Mouse (Mus musculus): ENCODE data around the gene Olfr690.
"Not testable (repeated sequence)": the region's sequence is repeated elsewhere in the genome, so short reads cannot be mapped to it uniquely, and the experiment has no call there.

Gene Olfr690

DNA sequence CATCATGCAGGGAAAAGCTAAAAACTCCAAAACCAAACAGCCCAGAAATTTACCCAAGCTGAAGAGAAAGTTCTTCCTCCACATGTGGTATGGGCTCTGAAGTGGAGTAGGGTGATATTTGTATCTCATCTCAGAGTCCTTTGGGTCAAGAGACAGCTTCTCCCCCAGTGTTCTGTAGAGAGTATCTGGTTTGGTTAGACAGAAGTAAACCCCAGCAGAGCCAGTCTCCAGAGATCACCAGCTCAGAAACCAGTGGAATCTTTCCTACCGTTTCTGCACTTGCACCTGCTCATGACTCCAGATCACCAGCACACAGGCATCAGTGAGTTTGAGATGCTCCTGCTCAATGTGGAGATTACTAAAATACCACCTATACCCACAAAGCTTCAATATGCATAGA lies at the start of gene Olfr690:
Olfr690 (minus strand) TSS at position 101 of the 400 bp plus-strand sequence.
- no peak for DNase-seq (ENCODE audit: low read depth)

- no peak for DNase-seq (ENCODE audit: low read depth)
Observed at GRCm38 (mm10) chr7:105380329-105380728, 46.4 kb upstream of the Olfr690 start.

DNA sequence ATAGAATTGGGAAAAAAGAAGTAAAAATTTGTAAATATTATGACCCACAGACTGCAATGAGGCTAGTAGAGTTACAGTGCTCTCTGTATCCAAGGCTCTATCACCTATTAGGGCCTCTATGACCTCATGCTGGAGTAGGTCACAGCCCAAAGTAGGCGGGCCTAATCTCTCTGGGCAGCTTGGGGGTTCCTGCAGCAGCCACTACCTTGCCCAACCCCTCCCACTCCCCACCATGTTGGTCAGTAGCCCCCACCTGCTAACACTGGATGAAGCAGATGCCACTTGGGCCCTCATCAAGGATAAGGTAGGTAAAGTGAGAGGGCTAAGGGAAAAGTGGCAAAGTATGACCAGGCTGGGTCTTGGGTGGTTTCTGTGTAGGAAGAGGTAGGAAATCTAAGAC lies 41.0 kb upstream of the Olfr690 start, which contains the start of gene Gm5901:
Gm5901 (plus strand) TSS at position 173 of the 400 bp plus-strand sequence.
- no peak for DNase-seq (ENCODE audit: low read depth)

- no peak for DNase-seq (ENCODE audit: low read depth)
Observed at GRCm38 (mm10) chr7:105373976-105374375, 40.1 kb upstream of the Olfr690 start.

DNA sequence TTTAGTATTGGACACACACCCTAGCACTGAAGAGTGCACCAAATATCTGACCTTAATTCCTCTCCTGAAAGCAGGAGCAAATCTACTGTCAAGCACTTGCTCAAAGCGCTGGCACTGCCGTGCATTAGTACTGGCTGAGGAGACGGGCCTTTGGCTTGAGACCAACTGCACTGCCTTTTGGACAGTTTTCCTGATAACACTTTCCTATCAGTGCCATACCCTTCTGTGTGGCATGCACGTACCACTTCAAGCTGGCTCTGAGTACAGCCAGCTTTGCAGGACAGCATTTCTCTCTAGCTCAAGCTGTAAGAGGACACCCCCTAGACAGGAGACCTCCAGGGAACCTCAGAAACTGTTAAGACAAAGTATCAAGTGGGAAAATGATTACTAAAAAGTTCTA lies 39.6 kb upstream of the Olfr690 start:
- DNase-seq (ENCODE audit: low read depth), result no peak

- DNase-seq (ENCODE audit: low read depth), result no peak
Observed at GRCm38 (mm10) chr7:105372912-105373311, 39.0 kb upstream of the Olfr690 start.

DNA sequence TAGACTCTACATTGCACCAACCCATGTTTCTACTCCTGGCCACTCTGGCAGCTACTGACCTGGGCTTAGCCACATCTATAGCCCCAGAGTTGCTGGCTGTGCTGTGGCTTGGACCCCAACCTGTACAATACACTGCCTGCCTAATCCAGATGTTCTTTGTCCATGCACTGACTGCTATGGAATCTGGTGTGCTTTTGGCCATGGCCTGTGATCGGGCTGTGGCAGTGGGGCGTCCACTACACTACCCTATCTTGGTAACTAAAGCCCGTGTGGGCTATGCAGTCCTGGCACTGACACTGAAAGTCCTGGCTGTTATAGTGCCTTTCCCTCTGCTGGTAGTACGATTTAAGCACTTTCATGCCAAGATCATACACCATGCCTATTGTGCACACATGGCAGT lies 34.6 kb upstream of the Olfr690 start:
- no peak for DNase-seq (ENCODE audit: low read depth)

DNA sequence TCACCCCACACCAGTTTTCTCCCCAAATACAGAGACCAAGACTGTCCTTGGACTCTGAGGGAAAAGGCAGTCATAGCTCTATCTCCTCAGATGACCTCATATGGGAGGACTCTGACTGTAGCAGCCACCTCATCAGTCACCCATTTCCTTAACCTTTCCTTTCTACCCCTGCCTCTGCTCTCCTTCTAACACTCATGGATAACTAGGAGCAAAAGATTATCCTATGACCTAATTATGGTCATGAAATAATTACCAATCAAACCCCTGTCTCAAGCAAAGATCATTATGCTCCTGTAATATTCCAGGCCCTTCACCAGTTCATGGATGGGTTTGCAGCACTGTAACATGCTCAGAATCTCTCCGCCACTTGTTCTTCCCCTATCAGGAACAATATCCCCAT lies 34.0 kb upstream of the Olfr690 start, which contains the start of gene Olfr692:
Olfr692 (plus strand) TSS at position 301 of the 400 bp plus-strand sequence.
- no peak for DNase-seq (ENCODE audit: low read depth)

DNA sequence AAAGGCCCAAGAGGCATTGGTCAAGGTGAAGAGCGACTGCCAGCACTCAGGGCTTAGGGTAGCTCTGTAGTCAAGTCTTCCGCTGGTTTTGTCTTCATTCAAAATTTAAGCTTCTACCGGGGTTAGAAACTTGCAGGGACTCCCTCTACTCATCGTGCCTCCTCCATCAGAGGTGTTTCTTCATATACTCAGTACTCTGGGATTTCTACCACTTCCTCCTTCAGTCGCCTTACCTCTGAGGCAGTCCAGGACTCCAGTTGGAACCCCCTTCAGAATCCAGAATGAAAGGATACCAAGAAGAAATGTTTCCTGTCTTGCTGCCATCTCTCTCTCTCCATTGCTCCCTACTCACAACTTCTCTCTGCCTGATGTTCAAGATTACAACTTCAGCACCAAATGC lies 33.4 kb upstream of the Olfr690 start:
- no peak for DNase-seq (ENCODE audit: low read depth)

- peak; percentile 10 for DNase-seq (ENCODE audit: low read depth)
Observed at GRCm38 (mm10) chr7:105361713-105362112, 27.8 kb upstream of the Olfr690 start.

DNA sequence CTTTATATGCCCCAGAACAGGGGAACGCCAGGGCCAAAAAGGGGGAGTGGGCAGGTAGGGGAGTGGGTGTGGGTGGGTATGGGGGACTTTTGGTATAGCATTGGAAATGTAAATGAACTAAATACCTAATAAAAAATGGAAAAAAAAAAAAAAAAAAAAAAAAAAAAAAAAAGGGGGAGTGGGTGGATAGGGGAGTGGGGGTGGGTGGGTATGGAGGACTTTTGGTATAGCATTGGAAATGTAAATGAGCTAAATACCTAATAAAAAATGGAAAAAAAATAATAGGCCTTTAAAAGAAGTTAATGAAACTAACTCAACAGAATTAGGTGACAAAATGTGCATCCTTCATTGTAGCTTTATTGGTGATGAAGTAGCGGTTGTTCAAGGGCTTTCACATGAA lies 22.6 kb upstream of the Olfr690 start:
- DNase-seq (ENCODE audit: low read depth), result not testable (repeated sequence)

DNA sequence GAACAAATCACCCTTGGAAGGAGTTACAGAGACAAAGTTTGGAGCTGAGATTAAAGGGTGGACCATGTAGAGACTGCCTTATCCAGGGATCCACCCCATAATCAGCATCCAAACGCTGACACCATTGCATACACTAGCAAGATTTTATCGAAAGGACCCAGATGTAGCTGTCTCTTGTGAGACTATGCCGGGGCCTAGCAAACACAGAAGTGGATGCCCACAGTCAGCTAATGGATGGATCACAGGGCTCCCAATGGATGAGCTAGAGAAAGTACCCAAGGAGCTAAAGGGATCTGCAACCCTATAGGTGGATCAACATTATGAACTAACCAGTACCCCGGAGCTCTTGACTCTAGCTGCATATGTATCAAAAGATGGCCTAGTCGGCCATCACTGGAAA lies 22.2 kb upstream of the Olfr690 start:
- not testable (repeated sequence) for DNase-seq (ENCODE audit: low read depth)

- DNase-seq (ENCODE audit: low read depth), result no peak
Observed at GRCm38 (mm10) chr7:105342752-105343151, 8.8 kb upstream of the Olfr690 start.

GRCm38 (mm10) chr7:105342170-105342569 lies 8.3 kb upstream of the Olfr690 start, which contains the start of gene Olfr691:
Gene Olfr691 (minus strand): TSS chr7:105342270.
- DNase-seq (ENCODE audit: low read depth), result no peak

GRCm38 (mm10) chr7:105325302-105325701 lies 8.6 kb downstream of the Olfr690 start:
- DNase-seq (ENCODE audit: low read depth), result no peak

DNA sequence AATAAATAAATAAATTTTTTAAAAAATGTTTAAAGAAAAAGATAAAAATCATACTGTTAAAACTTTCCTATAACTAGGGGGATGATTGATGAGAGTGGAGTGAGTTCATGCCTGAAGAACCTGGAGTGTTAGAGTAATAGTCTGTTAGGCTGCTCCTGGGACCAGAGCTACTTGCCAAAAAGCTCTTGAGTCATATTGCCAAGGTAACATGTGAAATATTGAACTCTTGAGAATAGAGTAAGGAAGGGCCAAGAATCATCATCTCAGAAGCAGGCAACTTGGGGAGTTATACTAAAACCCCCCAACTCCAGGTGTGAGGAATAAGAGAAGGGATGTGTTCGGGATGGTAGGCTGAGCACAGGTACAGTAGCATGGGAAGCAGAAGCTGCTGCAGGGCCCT lies 23.0 kb downstream of the Olfr690 start, which contains the start of gene Olfr689:
Olfr689 (plus strand) TSS at position 301 of the 400 bp plus-strand sequence.
- DNase-seq (ENCODE audit: low read depth), result no peak

DNA sequence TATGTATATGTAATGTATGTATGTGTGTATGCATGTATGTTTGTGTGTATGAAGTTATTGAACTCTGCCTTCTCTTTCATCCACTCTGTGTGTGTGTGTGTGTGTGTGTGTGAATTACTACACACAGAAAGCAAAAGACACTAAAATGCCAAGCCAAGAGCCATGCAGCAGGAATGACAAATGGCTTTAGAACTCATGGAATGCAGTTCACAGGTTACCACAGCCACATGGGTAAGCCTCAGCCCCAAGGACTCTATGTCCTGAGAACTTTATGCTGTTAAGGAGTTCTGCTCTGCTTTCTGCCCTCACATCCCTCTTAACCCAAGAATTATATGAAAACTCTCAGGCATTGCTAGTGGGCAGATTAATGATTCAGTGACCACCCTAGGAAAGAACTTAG lies 43.9 kb downstream of the Olfr690 start:
- no peak for DNase-seq (ENCODE audit: low read depth)

- DNase-seq (ENCODE audit: low read depth), result no peak
Observed at GRCm38 (mm10) chr7:105287795-105288194, 46.1 kb downstream of the Olfr690 start, which contains the start of gene Olfr688. Gene Olfr688 (plus strand): TSS chr7:105288095.

All from NIH3T3 (cell line).